Mouse (Mus musculus) erythroblast, embryonic 14.5 days (primary cell): Measurements from ENCODE around the gene Hsf2bp.

Experiments
- GATA1 ChIP-seq: IDR thresholded peaks from 2 replicates; pipeline ENCODE4 v1.6.1; 2012; ENCODE audit warnings: low read length, inconsistent platforms, mixed read lengths
- TAL1 ChIP-seq: IDR thresholded peaks from 3 replicates; pipeline ENCODE4 v1.6.1; 2012; ENCODE audit warnings: low read length, inconsistent platforms, mixed read lengths

- TF ChIP-seq TAL1: no peak
- TF ChIP-seq GATA1: no peak
Measured at GRCm38 (mm10) chr17:32057843-32058242, 21.7 kb upstream of the Hsf2bp start.
